Mouse (Mus musculus) left cerebral cortex, adult 11 months (tissue): ENCODE measurements around the gene 2210408I21Rik.
"Not testable (repeated sequence)": the region's sequence is repeated elsewhere in the genome, so short reads cannot be mapped to it uniquely, and the experiment has no call there.

ENCODE experiments used
- DNase-seq: peaks from one replicate; pipeline ENCODE4 v3.0.0; 2022; ENCODE audit warnings: low spot score

Gene 2210408I21Rik

GRCm38 (mm10) chr13:77134931-77135620 lies at the start of gene 2210408I21Rik, which contains the start of gene Slf1:
Gene 2210408I21Rik, plus strand, starts transcription at chr13:77135540.
Gene Slf1, minus strand, starts transcription at chr13:77135473.
- DNase-seq = peak; percentile 82

DNA sequence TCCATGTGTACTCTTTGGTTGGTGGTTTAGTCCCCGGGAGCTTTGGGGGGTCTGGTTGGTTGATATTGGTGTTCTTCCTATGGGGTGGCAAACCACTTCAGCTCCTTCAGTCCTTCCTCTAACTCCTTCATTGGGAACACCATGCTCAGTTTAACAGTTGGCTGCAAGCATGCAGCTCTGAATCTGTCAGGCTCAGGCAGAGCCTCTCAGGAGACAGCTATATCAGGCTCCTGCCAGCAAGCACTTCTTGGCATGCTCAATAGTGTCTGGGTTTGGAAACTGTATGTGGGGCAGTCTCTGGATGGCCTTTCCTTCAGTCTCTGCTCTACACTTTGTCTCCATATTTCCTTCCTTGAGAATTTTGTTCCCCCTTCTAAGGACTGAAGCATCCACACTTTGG lies 42.5 kb upstream of the 2210408I21Rik start:
- not testable (repeated sequence) for DNase-seq

GRCm38 (mm10) chr13:77107734-77108133 lies 27.6 kb upstream of the 2210408I21Rik start:
- no peak for DNase-seq

DNA sequence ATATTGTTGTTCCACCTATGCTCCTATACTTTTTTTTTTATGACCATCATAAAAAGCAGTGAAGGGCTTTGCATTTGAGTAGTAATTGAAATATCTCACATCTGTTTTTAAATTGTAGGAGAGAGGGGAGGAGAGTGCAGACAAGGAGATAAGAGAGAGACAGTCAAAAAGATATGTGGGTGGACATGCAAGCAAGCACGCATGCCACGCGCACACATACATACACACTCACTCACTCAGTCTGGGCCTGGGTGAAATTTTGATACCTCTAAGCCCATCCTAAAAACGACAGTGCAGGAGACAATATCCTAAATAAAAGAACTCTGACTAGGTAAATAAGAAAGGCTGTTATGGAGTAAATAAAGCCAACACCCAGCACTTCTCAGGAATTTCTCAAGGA lies 16.6 kb upstream of the 2210408I21Rik start:
- DNase-seq = no peak

DNA sequence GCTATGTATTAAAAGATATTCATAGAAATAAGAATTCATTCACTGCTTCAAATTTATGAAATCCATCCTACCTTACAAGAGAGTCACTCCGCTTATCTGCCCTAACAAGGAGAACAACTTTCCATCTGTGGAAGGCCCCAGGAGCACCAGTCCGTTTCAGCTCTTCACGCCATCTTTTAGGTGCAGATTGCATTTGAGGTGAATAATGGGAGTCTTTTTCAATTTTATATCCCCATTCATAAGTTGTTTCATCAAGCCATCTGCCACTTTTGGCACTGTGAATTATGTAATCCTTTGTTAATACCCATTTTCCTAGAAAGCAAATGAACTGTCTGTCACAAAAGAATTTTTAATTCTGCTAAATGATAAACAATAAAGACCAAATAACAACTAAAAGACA lies 10.2 kb upstream of the 2210408I21Rik start:
- no peak for DNase-seq

- no peak for DNase-seq
These were observed 7.1 kb upstream of the 2210408I21Rik start for GRCm38 (mm10) chr13:77128240-77128639.

DNA sequence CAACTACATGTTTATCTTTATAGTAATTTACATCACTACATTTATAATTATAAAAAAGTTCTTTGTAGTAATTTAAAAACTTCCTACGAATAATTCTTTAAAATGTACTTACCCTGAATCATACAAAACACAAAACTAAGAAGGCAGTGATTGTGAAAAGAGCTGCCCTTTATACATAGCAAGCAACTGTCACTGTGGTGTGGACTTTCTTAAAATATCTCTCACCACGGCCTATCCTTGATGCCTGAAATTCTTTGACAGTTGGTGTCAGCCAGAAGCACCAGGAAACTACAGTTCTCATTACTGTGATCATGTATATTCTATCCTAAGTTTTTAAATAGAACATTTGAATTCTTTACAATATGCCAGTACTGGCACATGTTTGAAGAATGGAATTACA lies 4.2 kb upstream of the 2210408I21Rik start:
- no peak for DNase-seq

DNA sequence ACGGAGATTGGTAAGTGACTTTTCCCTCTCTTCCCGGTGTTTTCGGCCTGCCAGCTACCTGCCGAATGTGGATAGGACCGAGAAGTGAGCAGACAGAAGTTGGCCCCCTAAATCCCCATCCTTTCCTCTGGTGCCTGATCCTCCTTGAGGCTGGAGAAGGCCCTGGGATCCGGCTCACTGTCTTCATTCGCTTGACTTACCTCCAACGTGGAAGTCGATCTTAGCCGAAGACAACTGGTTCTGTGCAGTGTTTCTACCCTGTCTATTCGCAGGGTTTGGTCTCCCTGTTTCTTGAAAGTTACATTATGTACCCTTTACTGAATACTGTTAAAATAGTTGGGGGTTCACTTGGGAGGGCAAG lies 261 bp downstream of the 2210408I21Rik start:
- no peak for DNase-seq

GRCm38 (mm10) chr13:77140890-77141289 lies 5.5 kb downstream of the 2210408I21Rik start:
- DNase-seq = no peak

DNA sequence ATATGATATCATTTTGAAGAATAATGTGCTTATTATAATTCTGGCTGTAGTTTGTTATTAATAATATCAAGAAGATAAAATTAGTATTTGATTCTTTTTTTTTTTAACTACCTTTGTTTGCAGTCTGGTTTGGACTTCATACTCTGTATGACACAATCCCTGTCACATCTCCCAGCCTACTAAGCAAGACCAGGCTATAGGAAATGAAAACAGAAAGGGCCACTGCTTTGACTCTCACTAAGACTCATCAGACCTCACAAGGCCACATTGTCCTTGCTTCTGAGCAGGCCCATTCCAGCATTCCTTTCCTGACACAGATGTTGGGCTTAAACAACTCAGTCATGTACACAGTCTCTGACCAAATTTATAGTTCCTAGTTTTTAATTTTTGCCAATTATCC lies 42.6 kb downstream of the 2210408I21Rik start:
- no peak for DNase-seq

- no peak for DNase-seq
These were observed 55.3 kb downstream of the 2210408I21Rik start for GRCm38 (mm10) chr13:77190606-77191005.

GRCm38 (mm10) chr13:77192201-77192600 lies 56.9 kb downstream of the 2210408I21Rik start:
- DNase-seq = no peak

DNA sequence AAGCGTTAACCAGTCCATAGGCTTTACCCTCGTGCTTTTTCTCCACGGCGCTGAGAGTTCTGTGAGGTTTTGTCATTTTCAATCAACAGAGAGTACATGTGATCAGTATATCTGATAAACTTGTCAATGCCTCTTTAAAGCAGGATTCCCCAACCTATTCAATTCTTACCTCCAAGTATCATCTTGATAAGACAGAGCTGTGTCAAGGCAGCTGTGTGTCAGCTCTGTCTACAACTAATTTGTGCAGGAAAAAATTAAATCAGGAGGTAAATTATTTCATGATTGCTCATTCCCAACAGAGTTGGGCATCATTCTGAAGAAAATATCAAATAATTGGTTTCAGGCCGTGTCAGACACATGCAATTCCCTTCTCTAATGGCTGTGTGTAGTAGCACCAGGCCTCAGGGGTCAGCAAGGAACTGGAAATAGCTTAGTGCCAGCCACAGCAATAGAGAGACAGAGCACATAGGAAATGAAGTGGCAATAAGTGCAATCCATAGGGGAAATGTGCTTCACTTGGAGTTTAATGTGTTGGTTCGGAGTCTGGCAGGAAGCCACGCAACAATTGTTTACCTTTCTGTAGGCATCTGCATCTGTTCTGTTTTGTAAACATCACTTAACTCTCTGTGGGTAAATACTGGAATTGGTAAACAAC lies 73.6 kb downstream of the 2210408I21Rik start:
- no peak for DNase-seq

GRCm38 (mm10) chr13:77213196-77213595 lies 77.9 kb downstream of the 2210408I21Rik start:
- DNase-seq = no peak

GRCm38 (mm10) chr13:77215460-77215859 lies 80.1 kb downstream of the 2210408I21Rik start:
- DNase-seq = no peak

GRCm38 (mm10) chr13:77217672-77218280 lies 82.4 kb downstream of the 2210408I21Rik start:
- DNase-seq = no peak

DNA sequence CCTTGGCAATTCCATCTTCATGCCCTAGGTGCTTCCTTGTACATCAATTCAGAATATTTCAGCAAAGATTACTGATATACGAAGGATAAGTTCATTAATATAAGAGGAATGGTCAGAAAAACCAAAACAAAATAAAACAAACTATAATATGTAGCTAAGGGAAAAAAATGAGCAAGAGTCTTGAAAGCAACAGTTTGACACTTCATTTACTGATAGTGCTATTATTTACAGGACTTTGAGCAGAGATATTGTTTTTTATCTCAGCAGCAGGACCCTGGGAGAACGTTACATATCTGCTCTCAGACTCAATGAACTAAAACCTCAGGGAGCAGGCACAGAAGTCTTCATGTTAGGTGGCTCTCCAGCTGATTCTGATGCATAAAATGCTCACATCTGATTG lies 85.7 kb downstream of the 2210408I21Rik start:
- DNase-seq = no peak

GRCm38 (mm10) chr13:77256541-77256940 lies 121.2 kb downstream of the 2210408I21Rik start:
- DNase-seq = no peak

DNA sequence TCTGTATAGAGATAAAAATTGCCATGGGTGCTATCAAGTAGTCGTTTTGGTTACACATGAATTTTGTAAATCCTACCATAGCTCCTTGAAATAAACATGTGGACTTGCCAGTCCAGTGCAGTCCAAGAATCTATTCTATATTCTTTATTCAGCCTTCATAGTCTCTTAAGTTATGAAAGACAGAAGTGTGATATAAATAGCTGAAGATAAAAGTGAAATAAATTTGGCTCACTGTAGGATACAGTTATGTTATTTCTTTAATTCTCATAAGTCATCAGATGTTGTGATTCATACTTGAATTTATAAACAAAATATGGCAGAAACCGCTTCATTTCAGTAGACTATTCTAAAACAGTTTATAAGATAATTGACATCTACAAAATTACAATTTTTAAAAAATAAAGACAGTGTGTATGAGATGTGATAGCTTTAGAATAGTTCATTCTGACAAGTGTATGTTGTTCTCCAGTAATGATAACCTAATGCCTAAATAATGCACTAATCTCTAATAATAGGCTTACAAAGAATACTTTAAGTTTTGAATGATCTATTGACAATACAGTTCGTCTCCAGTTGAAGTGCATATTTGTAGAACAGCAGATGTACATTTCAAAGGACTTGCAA lies 127.5 kb downstream of the 2210408I21Rik start:
- no peak for DNase-seq

GRCm38 (mm10) chr13:77263400-77264179 lies 128.2 kb downstream of the 2210408I21Rik start:
- DNase-seq = no peak

DNA sequence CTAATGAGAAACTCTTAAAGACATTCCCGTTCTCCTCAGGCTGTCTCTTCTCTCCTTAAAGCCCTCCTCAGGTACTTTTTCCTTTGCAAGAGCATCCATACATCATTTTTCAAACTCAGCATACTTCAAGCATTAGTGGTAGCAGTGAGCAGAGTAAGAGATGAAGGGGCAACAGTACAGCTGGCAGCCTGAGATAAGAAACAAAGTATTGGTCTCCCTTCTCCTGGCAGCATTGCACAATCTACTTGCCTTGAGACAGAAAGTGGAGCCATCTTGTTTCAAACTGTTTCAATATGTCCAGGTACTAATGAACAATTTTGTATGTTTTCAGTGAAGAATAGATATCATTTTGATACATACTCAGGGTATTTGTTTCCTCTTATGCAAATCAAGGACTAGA lies 129.1 kb downstream of the 2210408I21Rik start:
- no peak for DNase-seq

- DNase-seq = peak; percentile 50
These were observed 139.9 kb downstream of the 2210408I21Rik start for GRCm38 (mm10) chr13:77275172-77275747.
